Mouse (Mus musculus) liver, embryonic 11.5 days (tissue): ENCODE measurements around the gene Alox12e. TPM values are rescaled to one million over a fixed set of nuclear protein-coding genes. Genes with fewer than 3 reads are reported as not detected.

Source experiments
- ATAC-seq: fragments of 200-750 bp; cut with Nextera tagmentation; replicated peaks from 2 replicates; pipeline ENCODE4 v1.8.0; 2017; ENCODE audit warnings: moderate number of reproducible peaks, mild to moderate bottlenecking, moderate TSS enrichment, moderate library complexity; ENCODE audit not compliant: low FRiP score
- DNase-seq: peaks from one replicate; pipeline ENCODE4 v3.0.0-alpha.2; 2017; ENCODE audit warnings: low spot score
- H3K27ac ChIP-seq: fragments of 300-500 bp; sonication (generic); 2 replicates; pipeline ENCODE4 v1.5.1; 2014; ENCODE audit warnings: mild to moderate bottlenecking, low read depth, low read length, control low read depth
- H3K27me3 ChIP-seq: fragments of 300-500 bp; sonication (generic); replicated peaks from 2 replicates; pipeline ENCODE4 v1.6.1; 2014; ENCODE audit warnings: low read length, mixed read lengths; ENCODE audit not compliant: control insufficient read depth, insufficient read depth
- H3K36me3 ChIP-seq: fragments of 300-500 bp; sonication (generic); 2 replicates; pipeline ENCODE4 v1.6.1; 2014; ENCODE audit warnings: mild to moderate bottlenecking, low read length, moderate library complexity, mixed read lengths; ENCODE audit not compliant: control insufficient read depth, insufficient read depth
- H3K4me1 ChIP-seq: fragments of 300-500 bp; sonication (generic); replicated peaks from 2 replicates; pipeline ENCODE4 v1.6.1; 2014; ENCODE audit warnings: low read length, mixed read lengths; ENCODE audit not compliant: control insufficient read depth, insufficient read depth
- H3K4me2 ChIP-seq: fragments of 300-500 bp; sonication (generic); 2 replicates; pipeline ENCODE4 v1.6.1; 2014; ENCODE audit warnings: mild to moderate bottlenecking, control low read depth, moderate library complexity
- H3K4me3 ChIP-seq: fragments of 300-500 bp; sonication (generic); 2 replicates; pipeline ENCODE4 v1.5.1; 2014; ENCODE audit warnings: low read depth, low read length, control low read depth
- H3K9ac ChIP-seq: fragments of 300-500 bp; sonication (generic); 2 replicates; pipeline ENCODE4 v1.6.1; 2014; ENCODE audit warnings: low read depth, low read length, control low read depth
- H3K9me3 ChIP-seq: fragments of 300-500 bp; sonication (generic); 2 replicates; pipeline ENCODE4 v1.6.1; 2016; ENCODE audit warnings: low read length, inconsistent platforms, mixed read lengths; ENCODE audit not compliant: control insufficient read depth
- WGBS: fragments of 180-500 bp; shearing (Covaris S2); extraction: QIAGEN DNeasy Blood & Tissue Kit; methylation state at CpG from one replicate; pipeline ENCODE4 v1.1.7; 2014; 5-methylcytosine and 5-hydroxymethylcytosine counted together
- polyA plus RNA-seq: library from polyadenylated mRNA; unstranded; fragments of >200 nt; fragmentation: Nextera tagmentation; extraction: Ambion mirVana; gene quantifications from 2 replicates; pipeline ENCODE4 v1.2.1, GENCODE M21; 2014

Alox12e gene
- polyA plus RNA-seq, 1 experiment from 2014 or later, result not detected

DNA sequence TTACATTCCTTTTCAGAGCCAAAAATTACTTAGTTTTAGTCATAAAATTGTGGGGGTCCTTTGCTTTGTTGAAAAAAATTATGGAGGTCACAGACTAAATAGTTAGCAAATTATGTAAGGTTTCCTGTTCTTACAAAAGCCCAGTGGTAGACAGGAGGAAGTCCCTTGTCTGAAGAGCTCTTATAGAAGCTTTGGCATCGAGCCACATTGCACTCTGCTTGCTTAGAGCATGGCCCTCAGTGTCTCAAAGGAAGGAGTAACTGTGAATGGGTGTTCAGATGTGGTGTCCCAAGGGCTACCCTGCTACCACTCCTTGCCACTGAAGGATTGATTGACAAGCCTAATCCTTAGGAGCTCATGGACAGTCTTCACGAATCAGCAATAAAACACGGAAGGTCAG lies 42.0 kb downstream of the Alox12e start:
- ATAC-seq, result no peak
- no peaks in the 10 kb centered on the region for H3K27me3 ChIP-seq
- 66% methylated on average over 3 of the region's 3 CpGs for WGBS
- H3K4me3 ChIP-seq, result no peak overlapping the region
- no peak overlapping the region for H3K27ac ChIP-seq
- H3K9ac ChIP-seq, result no peak overlapping the region
- no peaks in the 10 kb centered on the region for H3K4me1 ChIP-seq
- H3K4me2 ChIP-seq, result no peak overlapping the region
- no peak for DNase-seq
- no peaks in the 10 kb centered on the region for H3K36me3 ChIP-seq
- no peaks in the 10 kb centered on the region for H3K9me3 ChIP-seq

- Histone ChIP-seq H3K4me1 (no peaks in the 10 kb centered on the region), H3K9me3 (no peaks in the 10 kb centered on the region), H3K4me3 (no peak overlapping the region), H3K27ac (no peak overlapping the region), H3K36me3 (no peaks in the 10 kb centered on the region), H3K27me3 (no peaks in the 10 kb centered on the region), H3K4me2 (no peak overlapping the region), H3K9ac (no peak overlapping the region)
- WGBS, result 82% methylated on average over 3 of the region's 3 CpGs
- DNase-seq, result no peak
- no peak for ATAC-seq
Observed at GRCm38 (mm10) chr11:70278961-70279360, 43.5 kb downstream of the Alox12e start.

DNA sequence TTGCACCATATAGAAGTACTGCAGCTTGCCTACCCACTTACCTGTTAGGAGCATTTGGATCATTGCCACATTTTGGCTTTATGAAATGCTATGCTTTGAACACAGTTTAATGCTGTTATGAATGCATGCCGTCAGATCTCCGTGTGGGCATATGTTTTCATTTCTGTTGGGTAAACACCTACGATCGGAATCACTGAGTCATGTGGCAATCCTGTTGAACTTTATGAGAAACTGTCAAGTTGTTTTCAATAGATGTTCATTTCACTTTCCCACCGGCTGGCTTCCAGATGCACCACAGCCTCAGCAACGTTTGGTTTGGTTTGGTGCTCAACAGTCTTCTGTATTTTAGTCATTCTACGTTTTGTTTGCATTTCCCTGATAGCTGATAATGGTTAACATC lies 50.8 kb downstream of the Alox12e start:
- no peak overlapping the region for H3K4me3 ChIP-seq
- no peaks in the 10 kb centered on the region for H3K9me3 ChIP-seq
- ATAC-seq (no peak), DNase-seq (no peak)
- H3K4me2 ChIP-seq, result no peak overlapping the region
- no peaks in the 10 kb centered on the region for H3K27me3 ChIP-seq
- H3K36me3 ChIP-seq, result no peaks in the 10 kb centered on the region
- H3K9ac ChIP-seq, result no peak overlapping the region
- H3K27ac ChIP-seq, result no peak overlapping the region
- no peaks in the 10 kb centered on the region for H3K4me1 ChIP-seq
- 86% methylated on average over 7 of the region's 7 CpGs for WGBS

DNA sequence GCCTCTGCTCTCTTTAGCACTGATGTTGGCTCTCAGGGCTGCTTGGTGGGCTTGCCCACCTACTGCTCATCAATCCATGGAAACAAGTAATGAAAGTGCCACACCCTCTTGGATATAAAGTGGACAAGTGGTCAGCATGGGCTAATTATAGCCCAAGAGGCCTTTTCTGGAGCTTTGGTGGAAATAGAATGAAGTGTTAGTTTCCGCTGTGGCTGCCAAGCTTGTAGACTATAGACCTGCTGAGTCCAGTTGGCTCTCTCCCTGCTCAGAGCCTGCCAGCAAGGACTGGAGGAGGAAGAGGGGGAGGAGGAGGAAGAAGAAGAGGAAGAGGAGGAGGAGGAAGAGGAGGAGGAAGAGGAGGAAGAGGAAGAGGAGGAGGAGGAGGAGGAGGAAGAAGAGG lies 56.0 kb downstream of the Alox12e start:
- no peak for ATAC-seq
- WGBS, result 86% methylated on average over 1 of the region's 1 CpGs

GRCm38 (mm10) chr11:70265819-70266218 lies 56.6 kb downstream of the Alox12e start:
- Histone ChIP-seq H3K36me3 (no peaks in the 10 kb centered on the region), H3K27me3 (no peaks in the 10 kb centered on the region), H3K27ac (no peak overlapping the region), H3K4me1 (no peaks in the 10 kb centered on the region), H3K4me2 (no peak overlapping the region), H3K9me3 (no peaks in the 10 kb centered on the region), H3K4me3 (no peak overlapping the region), H3K9ac (no peak overlapping the region)
- ATAC-seq (no peak), DNase-seq (no peak)
- 77% methylated on average over 4 of the region's 4 CpGs for WGBS

More for the DNA sequence above, 56.0 kb downstream of the Alox12e start:
- Histone ChIP-seq H3K4me3 (no peak overlapping the region), H3K4me2 (no peak overlapping the region), H3K36me3 (no peaks in the 10 kb centered on the region), H3K27me3 (no peaks in the 10 kb centered on the region), H3K9ac (no peak overlapping the region), H3K27ac (no peak overlapping the region), H3K4me1 (no peaks in the 10 kb centered on the region), H3K9me3 (no peaks in the 10 kb centered on the region)
- no peak for DNase-seq

Other genes starting within 250 kb of the Alox12e start
- 4.3 and 5.8 TPM in 2 replicates for gene Asgr2, start 230.0 kb downstream of the Alox12e start, polyA plus RNA-seq
- 0.63 and 1.5 TPM in 2 replicates for gene Mgl2, start 192.3 kb downstream of the Alox12e start, polyA plus RNA-seq
- 0.41 and 0.53 TPM in 2 replicates for gene Clec10a, start 166.4 kb downstream of the Alox12e start, polyA plus RNA-seq
- 0.75 and 0.81 TPM in 2 replicates for gene Slc16a11, start 109.9 kb downstream of the Alox12e start, polyA plus RNA-seq
- 9.1 and 10.1 TPM in 2 replicates for gene Slc16a13, start 101.6 kb downstream of the Alox12e start, polyA plus RNA-seq
- 6.8 and 7.3 TPM in 2 replicates for gene Bcl6b, start 92.8 kb downstream of the Alox12e start, polyA plus RNA-seq
- gene 0610010K14Rik, start 84.7 kb downstream of the Alox12e start, polyA plus RNA-seq, result 138 and 140 TPM in 2 replicates
- gene Gm21988, start 82.8 kb downstream of the Alox12e start, polyA plus RNA-seq, result 7.6 and 9.6 TPM in 2 replicates
- gene Rnasek, start 82.8 kb downstream of the Alox12e start, polyA plus RNA-seq, result 184 and 188 TPM in 2 replicates
- 21.5 and 22.5 TPM in 2 replicates for gene Alox12, start 67.3 kb downstream of the Alox12e start, polyA plus RNA-seq
- 1.0 and 2.1 TPM in 2 replicates for gene Alox15, start 29.4 kb upstream of the Alox12e start, polyA plus RNA-seq
- 48.5 and 51.2 TPM in 2 replicates for gene Pelp1, start 87.4 kb upstream of the Alox12e start, polyA plus RNA-seq
- gene Arrb2, start 110.0 kb upstream of the Alox12e start, polyA plus RNA-seq, result 31.5 and 35.9 TPM in 2 replicates
- gene Med11, start 129.3 kb upstream of the Alox12e start, polyA plus RNA-seq, result 33.8 and 36.2 TPM in 2 replicates
- gene Zmynd15, start 136.8 kb upstream of the Alox12e start, polyA plus RNA-seq, result 0.19 and 0.58 TPM in 2 replicates
- gene Cxcl16, start 137.4 kb upstream of the Alox12e start, polyA plus RNA-seq, result 0.91 and 1.6 TPM in 2 replicates
- gene Tm4sf5, start 182.6 kb upstream of the Alox12e start, polyA plus RNA-seq, result 5.5 TPM in 2 replicates
- 0.39 and 0.80 TPM in 2 replicates for gene Vmo1, start 192.0 kb upstream of the Alox12e start, polyA plus RNA-seq
- 20.2 and 20.5 TPM in 2 replicates for gene Gltpd2, start 196.6 kb upstream of the Alox12e start, polyA plus RNA-seq
- 619 and 649 TPM in 2 replicates for gene Psmb6, start 202.7 kb upstream of the Alox12e start, polyA plus RNA-seq
- not detected in 2 replicates for gene Gm40193, start 210.3 kb upstream of the Alox12e start, polyA plus RNA-seq
- 2.7 and 3.4 TPM in 2 replicates for gene Pld2, start 217.4 kb upstream of the Alox12e start, polyA plus RNA-seq
- gene Mink1, start 240.3 kb upstream of the Alox12e start, polyA plus RNA-seq, result 15.6 and 16.0 TPM in 2 replicates